Mouse (Mus musculus) embryonic stem cell, embryonic (primary cell): ENCODE measurements around the gene Taf1.

ENCODE experiments used
- CTCF ChIA-PET, 4 experiments: fragments of 300-600 bp in 2 of 4; fragments of 350-600 bp in 2 of 4; sonication (Branson Sonifier 250); formaldehyde crosslinking; loops; one replicate each; lab custom pipeline; 2022; ENCODE audit warnings: inconsistent platforms in 2 of 4; lab: Charles Lee
- POLR2A ChIA-PET, 4 experiments: fragments of 300-600 bp in 2 of 4; fragments of 350-600 bp in 2 of 4; sonication (Branson Sonifier 250); formaldehyde crosslinking; loops; one replicate each; lab custom pipeline; 2022; ENCODE audit warnings: antibody characterized with exemption in 4 of 4, inconsistent platforms in 1 of 4; lab: Charles Lee

The Taf1 gene

DNA sequence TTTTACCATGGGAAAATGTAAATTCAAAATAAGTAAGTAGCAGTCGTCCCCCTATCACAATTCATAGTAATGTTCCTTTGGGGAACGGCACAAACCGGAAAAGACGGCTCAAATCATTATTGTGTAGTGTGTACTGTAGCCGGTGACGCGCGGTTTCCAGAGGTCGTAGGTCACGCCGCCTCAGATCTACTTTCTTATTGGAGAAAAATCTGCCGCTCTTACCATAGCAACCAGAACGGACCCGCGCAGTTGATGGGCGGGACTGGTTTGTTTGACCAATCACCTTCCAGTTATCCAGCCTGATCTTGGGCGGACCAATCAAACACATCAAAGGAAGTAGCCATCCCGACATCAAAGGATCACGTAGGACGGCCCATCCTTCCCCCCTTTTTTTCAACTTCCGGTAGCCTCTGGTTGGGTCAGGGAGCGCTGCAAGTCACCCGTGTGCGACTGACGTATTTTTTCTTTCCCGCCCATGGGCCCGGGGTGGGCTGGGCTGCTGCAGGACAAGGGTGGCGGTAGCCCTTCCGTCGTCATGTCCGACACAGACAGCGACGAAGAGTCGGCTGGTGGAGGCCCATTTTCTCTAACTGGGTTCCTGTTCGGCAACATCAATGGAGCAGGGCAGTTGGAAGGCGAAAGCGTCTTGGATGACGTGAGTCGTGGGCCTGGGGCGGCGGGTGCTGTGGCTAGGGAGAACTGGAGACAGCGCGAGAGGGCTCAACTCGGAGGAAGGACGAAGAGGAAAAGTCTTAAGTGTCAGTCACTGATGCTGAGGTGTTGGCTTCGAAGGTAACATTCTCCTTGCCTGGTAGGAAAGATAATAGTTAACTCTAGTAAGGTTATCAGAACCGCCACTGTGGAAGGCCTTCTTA is at the start of gene Taf1:
TSS of gene Taf1 (plus strand) at position 388 of the 875 bp plus-strand sequence.
- POLR2A ChIA-PET = interaction anchor here in 3 of 4 experiments (0.6 to 3.2 kb wide), 15 partner anchors 9 to 196 kb away, joined by 3 to 39 read pairs (median 5); partner anchors contain the start of gene Nono (in 1 of the 3)
- CTCF ChIA-PET = no interaction called here

DNA sequence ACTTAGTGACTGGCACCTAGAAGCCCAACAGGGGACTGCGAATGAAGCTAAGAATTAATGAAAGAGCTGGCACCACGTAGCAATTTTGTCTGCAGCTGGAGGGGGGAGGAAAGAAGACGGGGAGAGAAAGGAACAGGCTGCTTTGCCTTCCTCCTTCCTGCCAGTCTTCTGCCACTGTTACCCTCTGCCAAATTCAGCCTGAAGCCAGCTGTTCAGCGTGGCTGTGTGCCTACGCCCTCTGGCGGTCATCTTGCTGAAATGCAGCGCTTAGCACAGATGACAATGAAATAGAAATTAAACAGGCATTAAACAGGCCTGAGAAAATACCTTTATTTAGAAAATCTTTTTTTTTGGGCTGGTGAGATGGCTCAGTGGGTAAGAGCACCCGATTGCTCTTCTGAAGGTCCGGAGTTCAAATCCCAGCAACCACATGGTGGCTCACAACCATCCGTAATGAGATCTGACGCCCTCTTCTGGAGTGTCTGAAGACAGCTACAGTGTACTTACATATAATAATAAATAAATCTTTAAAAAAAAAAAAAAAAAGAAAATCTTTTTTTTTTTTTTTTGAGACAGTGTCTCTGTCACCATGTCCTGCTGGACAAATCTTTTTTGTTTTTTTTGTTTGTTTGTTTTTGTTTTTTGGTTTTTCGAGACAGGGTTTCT is 45.9 kb upstream of the Taf1 start:
- ChIA-PET CTCF (interaction anchor here (0.6 to 1.6 kb wide), 21 partner anchors 13 to 993 kb away, joined by 3 to 7 read pairs (median 4); partner anchors contain the start of genes Igbp1 (in 1 of the 4) and Nono (in 1 of the 4)), POLR2A (interaction anchor here in 3 of 4 experiments (0.6 to 2.9 kb wide), 14 partner anchors 8 to 1896 kb away, joined by 3 to 16 read pairs (median 3); partner anchors contain the start of gene Nono (in 1 of the 3))

DNA sequence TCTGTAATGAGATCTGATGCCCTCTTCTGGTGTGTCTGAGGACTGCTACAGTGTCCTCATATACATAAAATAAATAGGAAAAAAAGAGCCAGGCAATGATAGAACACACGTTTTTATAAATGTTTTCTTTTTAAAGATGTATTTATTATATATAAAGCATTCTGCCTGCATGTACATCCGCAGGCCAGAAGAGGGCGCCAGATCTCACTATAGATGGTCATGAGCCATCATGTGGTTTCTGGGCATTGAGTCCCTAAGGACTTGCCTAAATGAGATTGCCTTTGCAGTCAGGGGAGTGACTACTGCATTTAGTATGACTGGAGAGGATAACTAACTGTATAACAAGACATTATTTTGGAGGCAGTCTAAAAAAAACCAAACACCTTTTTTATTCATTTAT is 27.9 kb upstream of the Taf1 start:
- CTCF ChIA-PET = interaction anchor here in 1 of 4 experiments (0.6 kb wide), 1 partner anchor 231 kb away, joined by 3 read pairs; no protein-coding TSS in a partner anchor
- POLR2A ChIA-PET = interaction anchor here in 1 of 4 experiments (1.5 to 2.9 kb wide), 2 partner anchors 17 to 161 kb away, joined by 3 to 11 read pairs; no protein-coding TSS in a partner anchor

DNA sequence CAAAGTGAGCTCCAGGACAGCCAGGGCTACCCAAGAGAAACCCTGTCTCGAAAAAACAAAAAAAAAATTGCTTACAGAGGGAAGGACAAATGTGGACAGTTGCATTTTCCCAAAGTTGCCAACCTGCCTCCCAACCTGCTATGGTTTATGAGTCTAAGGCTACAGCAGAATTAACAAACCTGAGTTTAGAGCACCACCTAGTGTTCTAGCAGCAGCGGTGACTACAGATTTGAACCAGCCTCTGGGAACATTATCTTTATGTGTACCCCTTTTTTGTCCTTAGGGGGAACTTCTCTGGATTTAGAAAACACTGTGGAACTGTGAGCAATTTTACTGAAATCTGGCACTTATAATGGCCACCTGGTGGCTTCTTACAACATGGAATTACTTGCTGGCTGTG is 16.8 kb upstream of the Taf1 start:
- CTCF ChIA-PET = interaction anchor here in 1 of 4 experiments (1.1 to 1.4 kb wide), 2 partner anchors 30 to 174 kb away, joined by 3 read pairs; no protein-coding TSS in a partner anchor
- POLR2A ChIA-PET = no interaction called here

DNA sequence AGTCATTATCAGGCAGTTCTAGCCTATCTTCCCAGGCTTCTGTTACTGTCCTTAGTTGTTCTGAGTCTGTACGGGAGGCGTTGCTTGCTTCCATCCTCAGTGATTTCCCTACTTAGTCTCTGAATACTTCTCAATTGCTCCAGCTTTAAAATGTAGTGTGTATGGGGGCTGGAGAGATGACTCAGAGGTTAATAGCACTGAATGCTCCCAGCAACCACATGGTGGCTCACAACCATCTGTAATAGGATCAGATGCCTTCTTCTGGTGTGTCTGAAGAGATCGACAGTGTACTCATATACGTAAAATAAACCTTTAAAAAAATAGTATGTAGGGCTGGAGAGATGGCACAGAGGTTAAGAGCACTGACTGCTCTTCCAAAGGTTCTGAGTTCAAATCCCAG is 14.5 kb upstream of the Taf1 start:
- POLR2A ChIA-PET = interaction anchor here in 3 of 4 experiments (0.5 to 2.7 kb wide), 10 partner anchors 9 to 89 kb away, joined by 3 to 10 read pairs (median 3); partner anchors contain the start of genes Nono (in 1 of the 3) and Taf1 (in 1 of the 3)
- CTCF ChIA-PET = interaction anchor here in 3 of 4 experiments (0.5 to 1.3 kb wide), 5 partner anchors 12 to 424 kb away, joined by 3 read pairs; no protein-coding TSS in a partner anchor

DNA sequence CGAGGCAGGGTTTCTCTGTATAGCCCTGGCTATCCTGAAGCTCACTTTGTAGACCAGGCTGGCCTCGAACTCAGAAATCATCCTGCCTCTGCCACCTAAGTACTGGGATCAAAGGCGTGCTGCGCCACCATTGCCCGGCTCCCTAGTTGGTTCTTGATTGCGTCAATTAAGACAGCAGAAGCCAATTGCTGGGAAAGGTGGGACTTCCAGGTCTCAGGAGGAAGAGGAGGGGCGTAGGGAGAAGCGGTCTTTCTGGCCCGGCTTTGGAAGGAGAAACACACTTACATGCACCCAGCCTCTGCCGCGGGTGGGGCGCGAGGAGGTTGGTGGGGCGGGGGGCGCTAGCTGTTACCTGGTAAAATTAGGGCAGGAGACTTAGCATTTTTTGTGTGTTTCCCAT is 10.5 kb upstream of the Taf1 start:
- CTCF ChIA-PET = no interaction called here
- POLR2A ChIA-PET = interaction anchor here in 3 of 4 experiments (0.7 to 5.5 kb wide), 48 partner anchors 9 to 438 kb away, joined by 3 to 51 read pairs (median 4); partner anchors contain the start of genes Nono (in 2 of the 3), Taf1 (in 2 of the 3), 8030474K03Rik (in 1 of the 3) and Med12 (in 1 of the 3)

DNA sequence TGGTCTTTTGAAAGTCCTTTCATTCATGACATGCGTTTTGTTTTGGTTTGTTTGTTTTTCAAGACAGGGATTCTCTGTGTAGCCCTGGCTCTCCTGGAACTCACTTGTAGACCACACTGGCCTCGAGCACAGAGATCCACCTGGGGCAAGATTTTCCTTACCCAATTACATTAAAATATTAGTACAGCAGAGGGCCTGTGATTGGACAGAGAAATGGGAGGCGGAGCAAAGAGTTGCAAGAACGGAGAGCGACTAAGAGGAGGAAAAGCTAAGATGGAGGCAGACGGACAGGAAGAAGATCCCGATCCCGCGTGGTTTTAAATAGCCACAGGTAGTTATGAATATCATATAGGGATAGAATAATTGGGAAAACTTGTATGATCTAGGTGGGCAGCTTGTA is 5.2 kb upstream of the Taf1 start:
- ChIA-PET CTCF (no interaction called here), POLR2A (interaction anchor here in 2 of 4 experiments (1.0 to 2.6 kb wide), 11 partner anchors 9 to 195 kb away, joined by 3 to 8 read pairs (median 6); partner anchors contain the start of gene Nono (in 1 of the 2))

DNA sequence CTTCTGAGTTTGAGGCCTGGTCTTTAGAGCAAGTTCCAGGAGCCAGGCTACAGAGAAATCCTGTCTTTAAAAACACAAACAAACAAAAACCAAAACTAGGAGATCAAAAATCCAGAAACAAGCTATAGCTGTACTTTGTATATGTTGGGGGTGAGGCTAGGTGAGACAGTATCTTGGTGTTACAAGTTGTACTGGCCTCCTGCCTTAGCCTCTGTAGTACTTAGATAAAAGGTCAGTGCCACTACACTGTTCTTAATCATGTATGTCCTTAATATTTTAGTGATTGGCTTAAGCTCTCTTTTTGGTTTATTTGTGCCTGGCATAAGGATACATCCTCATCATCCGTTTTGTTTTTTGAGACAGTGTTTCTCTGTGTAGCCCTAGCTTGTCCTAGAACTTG is 52.9 kb downstream of the Taf1 start:
- ChIA-PET CTCF (no interaction called here), POLR2A (interaction anchor here in 2 of 4 experiments (0.6 to 2.6 kb wide), 7 partner anchors 8 to 75 kb away, joined by 3 to 6 read pairs (median 4); no protein-coding TSS in a partner anchor)

DNA sequence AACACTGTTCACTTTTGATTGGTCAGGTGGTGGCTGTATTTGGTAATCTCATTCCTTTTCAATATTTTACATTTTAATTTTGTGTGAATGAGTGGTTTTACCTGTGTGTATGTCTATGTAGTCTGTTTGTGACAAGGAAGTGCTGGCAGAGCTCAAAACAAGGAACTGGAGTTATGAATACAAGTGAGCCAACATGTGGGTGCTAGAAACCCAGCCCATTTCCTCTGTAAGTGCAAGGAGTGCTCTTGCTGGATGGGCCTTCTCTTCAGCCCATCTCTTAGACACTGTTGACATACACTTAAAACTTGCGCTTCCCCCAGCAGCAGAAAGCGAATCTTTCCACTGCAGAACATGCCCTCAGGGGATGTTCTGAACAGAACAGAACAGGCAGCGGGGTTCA is 83.6 kb downstream of the Taf1 start:
- ChIA-PET POLR2A (interaction anchor here in 2 of 4 experiments (0.7 to 1.4 kb wide), 2 partner anchors 17 to 23 kb away, joined by 3 to 4 read pairs; no protein-coding TSS in a partner anchor), CTCF (no interaction called here)

DNA sequence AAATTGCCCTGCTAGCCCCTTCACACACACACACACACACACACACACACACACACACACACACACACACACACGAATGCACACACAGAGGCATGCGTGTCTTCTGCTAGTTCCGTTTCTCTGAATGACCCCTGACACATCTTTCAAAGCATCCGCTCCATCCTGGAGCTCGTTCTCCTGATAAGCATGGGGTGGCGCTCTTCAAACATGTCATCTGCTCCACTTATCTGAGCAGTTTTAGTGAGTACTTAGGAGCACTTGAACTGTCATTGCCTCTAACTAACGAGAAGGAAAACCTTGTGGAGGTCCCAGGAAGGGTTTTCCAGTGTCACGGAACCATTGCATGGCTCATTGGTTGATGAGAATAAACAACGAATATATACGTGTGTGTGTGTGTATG is 85.4 kb downstream of the Taf1 start:
- CTCF ChIA-PET = interaction anchor here (0.6 to 1.4 kb wide), 13 partner anchors 13 to 201 kb away, joined by 3 to 7 read pairs (median 4); no protein-coding TSS in a partner anchor
- POLR2A ChIA-PET = interaction anchor here (0.5 to 1.2 kb wide), 11 partner anchors 21 to 153 kb away, joined by 3 to 4 read pairs (median 3); no protein-coding TSS in a partner anchor

DNA sequence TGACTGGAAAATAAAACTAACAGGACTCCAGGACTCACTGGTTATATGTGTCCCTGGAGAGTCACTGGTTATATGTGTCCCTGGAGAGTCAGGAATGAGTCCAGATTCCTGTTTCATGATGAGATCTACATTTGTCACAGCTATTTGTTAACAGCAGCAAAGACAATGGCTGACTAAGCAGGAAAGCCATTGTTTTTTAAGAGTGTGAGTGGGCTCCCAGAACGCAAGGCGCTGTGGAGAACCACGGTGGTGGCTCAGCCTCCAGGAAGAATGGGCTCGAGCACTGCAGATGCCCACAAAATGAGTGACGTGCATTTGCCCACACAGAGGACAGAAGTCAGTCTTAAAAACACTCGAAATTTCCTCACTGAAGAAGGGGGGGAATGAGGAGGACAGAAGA is 87.8 kb downstream of the Taf1 start:
- ChIA-PET POLR2A (interaction anchor here in 3 of 4 experiments (0.8 to 4.8 kb wide), 7 partner anchors 14 to 78 kb away, joined by 3 to 32 read pairs (median 4); partner anchors contain the start of gene Ogt (in 2 of the 3)), CTCF (interaction anchor here in 2 of 4 experiments (0.7 to 0.8 kb wide), 2 partner anchors 171 to 260 kb away, joined by 4 to 6 read pairs; no protein-coding TSS in a partner anchor)

DNA sequence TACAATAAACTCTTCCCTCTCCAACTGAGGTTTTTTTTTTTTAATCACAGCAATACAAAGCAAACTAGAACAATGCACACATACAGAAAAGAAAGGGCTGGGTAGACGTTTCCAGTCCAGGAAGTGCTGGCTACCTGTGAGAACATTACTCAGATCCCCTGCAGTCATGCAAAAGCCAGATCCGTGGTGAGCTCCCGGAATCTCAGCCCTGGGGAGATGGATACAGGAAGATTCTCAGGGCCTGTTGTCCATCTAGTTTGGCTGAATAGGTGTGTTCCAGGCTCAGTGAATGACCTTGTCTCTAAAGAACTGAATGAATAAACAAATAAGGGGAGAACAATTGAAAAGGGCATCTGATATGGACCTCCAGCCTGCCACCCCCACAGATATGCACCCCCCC is 90.0 kb downstream of the Taf1 start:
- POLR2A ChIA-PET = interaction anchor here in 3 of 4 experiments (0.7 to 4.8 kb wide), 7 partner anchors 15 to 21 kb away, joined by 3 to 32 read pairs (median 4); no protein-coding TSS in a partner anchor
- CTCF ChIA-PET = no interaction called here

DNA sequence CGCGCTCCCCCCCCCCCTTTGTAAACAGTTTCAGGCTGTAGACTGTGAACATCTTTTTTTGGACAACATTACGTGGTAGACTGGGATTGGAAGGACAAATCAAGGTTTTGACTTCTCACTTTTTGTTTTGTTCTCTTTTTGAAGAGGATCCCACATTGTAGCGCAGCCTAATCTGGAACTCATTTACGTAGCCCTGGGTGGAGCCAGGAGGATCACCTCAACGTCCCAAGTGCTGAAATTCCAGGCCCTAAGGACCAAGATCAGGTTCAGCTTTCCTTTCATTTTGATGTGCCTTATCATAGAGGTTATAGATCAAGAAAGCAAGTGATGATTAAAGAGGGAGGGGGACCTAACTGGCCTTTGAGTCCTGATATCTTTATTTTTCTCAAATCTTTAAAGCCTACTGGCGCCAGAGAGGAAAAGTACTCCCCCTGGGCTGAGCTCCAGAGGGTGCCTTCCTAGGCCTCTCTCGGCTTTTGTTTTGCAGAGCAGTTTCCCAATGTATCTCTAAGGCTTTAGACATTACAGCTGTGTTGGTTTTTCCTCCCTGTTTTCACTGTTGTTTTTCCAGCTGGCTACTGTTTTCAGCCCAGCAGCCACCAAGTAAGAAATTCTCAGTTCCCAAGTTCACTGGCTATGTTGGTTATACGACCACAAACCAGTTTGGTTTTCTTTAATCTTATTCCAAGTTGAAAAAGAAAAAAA is 104.4 kb downstream of the Taf1 start:
- ChIA-PET CTCF (interaction anchor here in 3 of 4 experiments (0.6 to 1.3 kb wide), 4 partner anchors 16 to 62 kb away, joined by 4 to 7 read pairs (median 6); no protein-coding TSS in a partner anchor), POLR2A (interaction anchor here (0.7 to 11.5 kb wide), 24 partner anchors 9 to 1561 kb away, joined by 3 to 181 read pairs (median 4); partner anchors contain the start of genes Nhsl2 (in 1 of the 4), Nono (in 1 of the 4), Slc7a3 (in 1 of the 4) and Taf1 (in 1 of the 4))

DNA sequence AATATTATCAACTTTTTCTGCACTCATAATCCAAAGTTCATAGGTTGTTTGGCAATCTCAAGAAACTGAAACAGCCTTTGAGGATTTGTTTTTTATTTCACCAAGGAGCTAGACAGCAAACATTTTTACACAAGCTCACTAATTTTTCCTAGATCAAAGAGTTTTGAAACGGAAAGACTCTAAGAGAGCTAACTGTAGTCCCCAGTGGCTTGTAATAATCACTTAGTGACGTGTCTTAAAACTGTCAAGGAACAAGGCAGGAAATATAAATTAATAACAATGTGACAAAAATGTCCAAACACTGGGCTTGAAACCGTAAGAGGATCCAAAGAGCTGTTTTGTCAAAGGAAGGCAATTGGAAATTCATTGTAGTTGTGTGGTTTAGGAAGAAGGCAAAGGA is 106.3 kb downstream of the Taf1 start:
- ChIA-PET POLR2A (interaction anchor here in 3 of 4 experiments (0.6 to 11.5 kb wide), 26 partner anchors 8 to 583 kb away, joined by 3 to 181 read pairs (median 4); partner anchors contain the start of gene Ercc6l (in 1 of the 3)), CTCF (interaction anchor here in 1 of 4 experiments (0.8 kb wide), 1 partner anchor 21 kb away, joined by 3 read pairs; no protein-coding TSS in a partner anchor)

DNA sequence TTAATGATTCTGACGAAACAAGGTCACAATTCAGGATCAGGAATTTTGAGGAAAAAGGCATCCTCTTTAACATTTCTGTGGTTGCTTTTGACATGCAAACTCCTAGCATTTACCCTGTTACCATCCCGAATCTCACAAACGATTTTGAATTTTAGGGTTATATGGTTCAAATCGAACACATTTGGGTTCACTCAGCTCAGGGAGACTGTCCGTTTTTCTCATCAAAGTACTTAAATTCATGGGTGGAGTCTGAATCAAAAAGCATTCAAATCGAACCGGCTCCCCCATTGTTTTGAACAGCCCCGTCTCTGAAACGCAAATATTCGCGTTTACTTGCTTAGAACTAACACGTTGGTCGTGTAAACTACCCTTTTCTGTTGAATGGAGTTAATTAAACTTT is 106.8 kb downstream of the Taf1 start:
- ChIA-PET POLR2A (interaction anchor here in 3 of 4 experiments (0.6 to 11.5 kb wide), 27 partner anchors 8 to 582 kb away, joined by 3 to 181 read pairs (median 4); no protein-coding TSS in a partner anchor), CTCF (interaction anchor here in 1 of 4 experiments (0.8 kb wide), 1 partner anchor 22 kb away, joined by 3 read pairs; no protein-coding TSS in a partner anchor)

DNA sequence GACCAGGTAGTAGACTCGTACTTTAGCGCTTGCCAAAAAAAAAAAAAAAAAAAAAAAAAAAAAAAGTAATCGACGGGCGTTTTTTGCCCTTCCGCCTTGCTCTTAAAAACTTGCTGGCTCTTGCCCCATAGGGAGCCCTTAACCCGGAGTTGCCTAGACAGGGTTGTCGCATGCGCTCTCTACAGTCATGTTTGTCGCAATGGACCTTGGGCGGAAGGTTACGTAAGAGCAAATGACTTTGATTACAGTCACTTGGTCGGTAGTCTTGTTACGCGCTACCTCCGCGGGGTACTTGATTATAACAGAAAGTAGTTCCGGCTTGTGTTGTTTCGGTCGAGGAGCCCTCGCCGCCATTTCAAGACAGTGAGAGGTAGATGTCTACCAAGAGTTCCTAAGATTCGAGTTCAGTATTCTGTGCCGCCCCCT is 107.2 kb downstream of the Taf1 start, which contains the start of gene Ogt:
TSS of gene Ogt (plus strand) at position 320 of the 426 bp plus-strand sequence.
- CTCF ChIA-PET = interaction anchor here in 1 of 4 experiments (0.8 kb wide), 1 partner anchor 22 kb away, joined by 3 read pairs; no protein-coding TSS in a partner anchor
- POLR2A ChIA-PET = interaction anchor here (0.6 to 11.5 kb wide), 26 partner anchors 11 to 563 kb away, joined by 3 to 181 read pairs (median 4); no protein-coding TSS in a partner anchor
